Mouse (Mus musculus): ENCODE measurements around the gene Snx4. TPM values are rescaled to one million over a fixed set of nuclear protein-coding genes. Genes with fewer than 3 reads are reported as not detected.

The Snx4 gene
- total and polyA plus RNA-seq, 3 experiments: 11.7 to 21.7 (median 21.5) TPM

DNA sequence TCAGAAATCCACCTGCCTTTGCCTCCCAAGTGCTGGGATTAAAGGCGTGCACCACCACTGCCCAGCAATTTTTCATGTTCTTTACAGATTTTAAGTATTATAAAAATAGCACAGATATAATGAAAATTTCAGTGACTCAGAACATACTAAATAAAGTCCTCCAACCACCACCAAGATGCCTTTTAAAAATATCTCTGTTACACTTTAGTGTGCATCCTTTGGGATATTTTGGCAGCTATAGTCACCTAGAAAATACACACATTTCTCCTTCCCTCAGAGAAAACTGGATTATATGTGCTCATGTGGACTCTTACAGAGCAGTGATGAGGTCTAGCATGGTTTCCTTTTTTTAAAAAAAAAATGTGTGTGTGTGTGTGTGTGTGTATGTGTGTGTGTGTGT, 46.3 kb downstream of the Snx4 start:
- Histone ChIP-seq H3K9ac (ENCODE audit: low read depth, low read length) (no peak overlapping the region), H3K27ac (no peak overlapping the region), H3K79me2 (replicated peaks; ENCODE audit: control insufficient read depth, insufficient read depth, low read length) (no peaks in the 10 kb centered on the region), H3K36me3 (ENCODE audit: control insufficient read depth, insufficient read depth, low read length) (peaks cover 2% of the 10 kb centered on the region; the same call in 1 of the 2 replicates), H3K27me3 (ENCODE audit: control insufficient read depth, insufficient read depth, low read length) (no peaks in the 10 kb centered on the region), H3K4me1 (ENCODE audit: control insufficient read depth, insufficient read depth, low read length) (no peaks in the 10 kb centered on the region), H3K4me3 (no peak overlapping the region)
- TF ChIP-seq CTCF (IDR thresholded peaks at IDR 0.05): no peak
- TF ChIP-seq EP300 (IDR thresholded peaks at IDR 0.05; ENCODE audit: insufficient read depth, low read depth, low read length): no peak
- TF ChIP-seq POLR2A (IDR thresholded peaks at IDR 0.05; ENCODE audit: insufficient read depth, low read depth, low read length): no peak
- intact Hi-C loops (cut with DNase I): no loop called here
- 97% methylated on average over 1 of the region's 1 CpGs for WGBS
- DNase-seq: no peak

- Histone ChIP-seq H3K36me3 (ENCODE audit: control insufficient read depth, insufficient read depth, low read length) (peaks cover 2% of the 10 kb centered on the region; the same call in 1 of the 2 replicates), H3K4me3 (no peak overlapping the region), H3K4me1 (ENCODE audit: control insufficient read depth, insufficient read depth, low read length) (no peaks in the 10 kb centered on the region), H3K79me2 (replicated peaks; ENCODE audit: control insufficient read depth, insufficient read depth, low read length) (no peaks in the 10 kb centered on the region), H3K9ac (ENCODE audit: low read depth, low read length) (no peak overlapping the region), H3K27me3 (ENCODE audit: control insufficient read depth, insufficient read depth, low read length) (no peaks in the 10 kb centered on the region), H3K27ac (no peak overlapping the region)
- DNase-seq: peak; percentile 68 to 83
- WGBS: 5% methylated on average over 4 of the region's 4 CpGs
- intact Hi-C loops (cut with DNase I): loop anchor here (2.0 kb wide), 2 partner anchors 438 to 492 kb away; no protein-coding TSS in a partner anchor
- TF ChIP-seq POLR2A (IDR thresholded peaks at IDR 0.05; ENCODE audit: insufficient read depth, low read depth, low read length) (no peak), EP300 (IDR thresholded peaks at IDR 0.05; ENCODE audit: insufficient read depth, low read depth, low read length) (peak; percentile 55; the same call in 1 of the 2 replicates), CTCF (IDR thresholded peaks at IDR 0.05) (peak; percentile 100)
Measured at GRCm38 (mm10) chr16:33306633-33307070, 55.4 kb downstream of the Snx4 start.

DNA sequence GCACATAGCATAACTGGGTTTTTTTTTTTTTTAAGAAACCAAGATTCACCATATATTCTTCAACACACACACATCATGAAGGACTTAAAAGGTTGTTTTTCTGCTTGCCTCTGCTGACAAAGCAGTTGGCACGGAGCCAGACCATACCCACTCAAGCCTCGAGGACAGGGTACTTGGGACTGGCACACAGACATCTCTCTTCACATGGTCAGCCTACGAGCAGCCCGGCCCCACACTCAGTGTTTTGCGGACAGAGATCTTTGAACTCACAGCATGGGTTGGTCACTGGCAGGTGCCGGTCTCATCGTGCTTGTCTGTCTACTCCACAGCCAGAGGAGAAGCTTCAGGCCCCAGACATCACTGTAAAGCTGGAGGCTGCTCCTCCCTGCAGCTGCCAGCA, 56.5 kb downstream of the Snx4 start:
- 65% methylated on average over 7 of the region's 7 CpGs for WGBS
- Histone ChIP-seq H3K9ac (ENCODE audit: low read depth, low read length) (no peak overlapping the region), H3K4me3 (no peak overlapping the region), H3K4me1 (ENCODE audit: control insufficient read depth, insufficient read depth, low read length) (no peaks in the 10 kb centered on the region), H3K27ac (no peak overlapping the region), H3K36me3 (ENCODE audit: control insufficient read depth, insufficient read depth, low read length) (no peaks in the 10 kb centered on the region), H3K79me2 (replicated peaks; ENCODE audit: control insufficient read depth, insufficient read depth, low read length) (no peaks in the 10 kb centered on the region), H3K27me3 (ENCODE audit: control insufficient read depth, insufficient read depth, low read length) (no peaks in the 10 kb centered on the region)
- DNase-seq: no peak
- TF ChIP-seq EP300 (IDR thresholded peaks at IDR 0.05; ENCODE audit: insufficient read depth, low read depth, low read length) (no peak), POLR2A (IDR thresholded peaks at IDR 0.05; ENCODE audit: insufficient read depth, low read depth, low read length) (no peak), CTCF (IDR thresholded peaks at IDR 0.05) (no peak)
- intact Hi-C loops (cut with DNase I): loop anchor here (2.0 kb wide), 2 partner anchors 437 to 491 kb away; no protein-coding TSS in a partner anchor

GRCm38 (mm10) chr16:33309066-33309465, 57.8 kb downstream of the Snx4 start:
- WGBS: 90% methylated on average over 3 of the region's 3 CpGs
- no peak for TF ChIP-seq POLR2A (IDR thresholded peaks at IDR 0.05; ENCODE audit: insufficient read depth, low read depth, low read length)
- TF ChIP-seq CTCF (IDR thresholded peaks at IDR 0.05): no peak
- no peak for TF ChIP-seq EP300 (IDR thresholded peaks at IDR 0.05; ENCODE audit: insufficient read depth, low read depth, low read length)
- Histone ChIP-seq H3K4me1 (ENCODE audit: control insufficient read depth, insufficient read depth, low read length) (no peaks in the 10 kb centered on the region), H3K27me3 (ENCODE audit: control insufficient read depth, insufficient read depth, low read length) (no peaks in the 10 kb centered on the region), H3K27ac (no peak overlapping the region), H3K79me2 (replicated peaks; ENCODE audit: control insufficient read depth, insufficient read depth, low read length) (no peaks in the 10 kb centered on the region), H3K36me3 (ENCODE audit: control insufficient read depth, insufficient read depth, low read length) (no peaks in the 10 kb centered on the region), H3K4me3 (no peak overlapping the region), H3K9ac (ENCODE audit: low read depth, low read length) (no peak overlapping the region)
- intact Hi-C loops (cut with DNase I): no loop called here
- DNase-seq: no peak

DNA sequence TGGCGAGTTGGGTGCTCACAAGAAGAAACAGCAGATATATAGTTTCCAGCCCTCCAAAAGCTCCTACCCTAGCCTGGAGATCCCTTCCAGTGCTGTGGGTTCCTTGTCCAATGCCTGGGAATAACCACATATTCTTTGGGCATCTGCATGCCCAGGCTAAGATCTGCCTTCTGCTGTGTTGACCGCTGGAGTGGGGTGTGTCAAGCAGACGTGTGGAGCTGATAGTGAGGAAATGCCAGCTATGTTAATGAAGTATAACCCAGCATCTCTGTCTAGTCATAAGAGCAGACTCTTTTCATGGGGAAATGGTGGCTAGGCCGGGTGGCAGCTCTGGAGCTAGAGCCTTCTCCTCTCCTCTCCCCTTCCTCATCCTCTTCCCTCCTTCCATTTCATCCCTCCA, 64.4 kb downstream of the Snx4 start:
- DNase-seq: no peak
- intact Hi-C loops (cut with DNase I): no loop called here
- Histone ChIP-seq H3K27me3 (ENCODE audit: control insufficient read depth, insufficient read depth, low read length) (no peaks in the 10 kb centered on the region), H3K36me3 (ENCODE audit: control insufficient read depth, insufficient read depth, low read length) (no peaks in the 10 kb centered on the region), H3K4me1 (ENCODE audit: control insufficient read depth, insufficient read depth, low read length) (no peaks in the 10 kb centered on the region), H3K4me3 (no peak overlapping the region), H3K9ac (ENCODE audit: low read depth, low read length) (no peak overlapping the region), H3K79me2 (replicated peaks; ENCODE audit: control insufficient read depth, insufficient read depth, low read length) (no peaks in the 10 kb centered on the region), H3K27ac (no peak overlapping the region)
- TF ChIP-seq POLR2A (IDR thresholded peaks at IDR 0.05; ENCODE audit: insufficient read depth, low read depth, low read length) (no peak), EP300 (IDR thresholded peaks at IDR 0.05; ENCODE audit: insufficient read depth, low read depth, low read length) (no peak), CTCF (IDR thresholded peaks at IDR 0.05) (no peak)
- WGBS: 79% methylated on average over 4 of the region's 4 CpGs

- Histone ChIP-seq H3K4me3 (no peak overlapping the region), H3K4me1 (ENCODE audit: control insufficient read depth, insufficient read depth, low read length) (no peaks in the 10 kb centered on the region), H3K27ac (no peak overlapping the region), H3K36me3 (ENCODE audit: control insufficient read depth, insufficient read depth, low read length) (no peaks in the 10 kb centered on the region), H3K9ac (ENCODE audit: low read depth, low read length) (no peak overlapping the region), H3K79me2 (replicated peaks; ENCODE audit: control insufficient read depth, insufficient read depth, low read length) (no peaks in the 10 kb centered on the region), H3K27me3 (ENCODE audit: control insufficient read depth, insufficient read depth, low read length) (no peaks in the 10 kb centered on the region)
- TF ChIP-seq POLR2A (IDR thresholded peaks at IDR 0.05; ENCODE audit: insufficient read depth, low read depth, low read length) (no peak), CTCF (IDR thresholded peaks at IDR 0.05) (peak; percentile 38)
- 69% methylated on average over 3 of the region's 3 CpGs for WGBS
- no peak for DNase-seq
- intact Hi-C loops (cut with DNase I): no loop called here
Measured at GRCm38 (mm10) chr16:33317646-33318045, 66.4 kb downstream of the Snx4 start.
